Mouse (Mus musculus) G1E (cell line): ENCODE data around the gene Endod1. TPM values are rescaled to one million over a fixed set of nuclear protein-coding genes. Genes with fewer than 3 reads are reported as not detected.

Experiments used
- ATAC-seq: 2 replicates; pipeline ENCODE4 v1.8.0; 2016; ENCODE audit warnings: mild to moderate bottlenecking; ENCODE audit not compliant: insufficient number of reproducible peaks, poor library complexity, low FRiP score, severe bottlenecking; ENCODE audit errors: extremely low read depth
- DNase-seq: peaks from one replicate; pipeline ENCODE4 v3.0.0; 2012; ENCODE audit warnings: low spot score
- H3K27me3 ChIP-seq: 2 replicates; pipeline ENCODE4 v1.6.1; 2012; ENCODE audit warnings: mild to moderate bottlenecking, low read length, inconsistent platforms; ENCODE audit not compliant: insufficient read depth
- H3K36me3 ChIP-seq: replicated peaks from 2 replicates; pipeline ENCODE3; 2012; ENCODE audit warnings: mild to moderate bottlenecking, inconsistent platforms
- H3K4me1 ChIP-seq: 2 replicates; pipeline ENCODE4 v1.6.1; 2012; ENCODE audit warnings: low read depth, low read length, inconsistent platforms, mixed read lengths; ENCODE audit not compliant: insufficient read depth
- H3K4me3 ChIP-seq: 2 replicates; pipeline ENCODE4 v1.5.1; 2012; ENCODE audit warnings: low read depth, mild to moderate bottlenecking, inconsistent platforms, low read length, moderate library complexity, mixed read lengths
- H3K9me3 ChIP-seq: replicated peaks from 2 replicates; pipeline ENCODE4 v1.6.1; 2012; ENCODE audit warnings: inconsistent platforms
- CTCF ChIP-seq: IDR thresholded peaks from 2 replicates; pipeline ENCODE4 v1.5.1; 2012; ENCODE audit warnings: low read depth, low read length, inconsistent platforms, mixed read lengths
- GATA1 ChIP-seq: IDR thresholded peaks from 2 replicates; pipeline ENCODE4 v1.6.1; 2012; ENCODE audit warnings: borderline replicate concordance, low read length, inconsistent platforms, mixed read lengths
- GATA2 ChIP-seq: IDR thresholded peaks from 2 replicates; pipeline ENCODE4 v1.6.1; 2012; ENCODE audit warnings: low read depth, low read length, inconsistent platforms, borderline replicate concordance
- POLR2AphosphoS5 ChIP-seq: IDR thresholded peaks from 2 replicates; pipeline ENCODE4 v1.6.1; 2012; ENCODE audit warnings: low read depth, low read length, inconsistent platforms; ENCODE audit not compliant: insufficient replicate concordance
- TAL1 ChIP-seq: conservative IDR thresholded peaks from 2 replicates; pipeline ENCODE4 v1.6.1; 2012; ENCODE audit warnings: low read depth, low read length, inconsistent platforms, mixed read lengths
- polyA plus RNA-seq: library from polyadenylated mRNA; stranded (reverse); fragments of >175 nt; gene quantifications from 2 replicates; pipeline ENCODE4 v1.2.3, GENCODE M21; 2012
- total RNA-seq, 2 experiments: library from RNA; stranded (forward) in 1 of 2; stranded (reverse) in 1 of 2; fragments of 200-1000 nt in 1 of 2; fragments of >200 nt in 1 of 2; fragmentation: Nextera tagmentation in 1 of 2; gene quantifications; 2 replicates each; pipeline ENCODE4 v1.2.3; 2014 to 2017

Endod1 gene
- total and polyA plus RNA-seq, 3 experiments = 5.1 to 26.7 (median 7.5) TPM

- no peak overlapping the region for H3K4me3 ChIP-seq
- H3K4me1 ChIP-seq = no peaks in the 10 kb centered on the region; the same call in 1 of the 2 replicates
- H3K9me3 ChIP-seq = no peaks in the 10 kb centered on the region
- peaks cover 23% of the 10 kb centered on the region for H3K27me3 ChIP-seq
- no peaks in the 10 kb centered on the region for H3K36me3 ChIP-seq
- ATAC-seq (no peak), DNase-seq (no peak)
- TF ChIP-seq CTCF (no peak), POLR2AphosphoS5 (no peak), GATA2 (no peak), TAL1 (no peak), GATA1 (no peak)
These were observed 42.6 kb downstream of the Endod1 start for GRCm38 (mm10) chr9:14338701-14339100.

DNA sequence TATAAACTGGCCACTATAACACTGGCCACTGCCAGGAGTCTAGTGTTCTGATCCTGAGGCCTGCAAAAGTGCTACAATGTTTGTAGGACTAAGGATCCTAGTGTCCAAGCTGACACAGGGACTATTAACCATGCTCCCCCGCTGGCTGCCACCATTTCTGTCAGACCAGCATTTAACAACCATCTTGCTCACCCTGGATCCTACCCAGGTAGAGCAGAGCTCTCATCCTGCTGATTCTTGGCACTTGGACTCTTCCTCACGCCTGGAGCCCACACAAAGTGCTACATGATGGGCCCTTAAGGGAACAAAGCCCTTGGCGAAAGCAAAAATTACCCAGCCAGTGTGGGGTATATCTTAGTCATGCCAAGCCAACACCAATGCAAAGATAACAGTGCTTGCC, 44.4 kb downstream of the Endod1 start:
- H3K27me3 ChIP-seq = peaks cover 12% of the 10 kb centered on the region
- H3K4me1 ChIP-seq = no peaks in the 10 kb centered on the region
- no peaks in the 10 kb centered on the region for H3K9me3 ChIP-seq
- no peak for ATAC-seq
- no peak for TF ChIP-seq CTCF
- TF ChIP-seq GATA1 = no peak
- TF ChIP-seq TAL1 = no peak
- TF ChIP-seq POLR2AphosphoS5 = no peak
- no peak for TF ChIP-seq GATA2
- H3K4me3 ChIP-seq = no peak overlapping the region
- no peaks in the 10 kb centered on the region for H3K36me3 ChIP-seq
- DNase-seq = no peak

- no peaks in the 10 kb centered on the region for H3K36me3 ChIP-seq
- no peaks in the 10 kb centered on the region for H3K9me3 ChIP-seq
- DNase-seq (no peak), ATAC-seq (no peak)
- no peak for TF ChIP-seq GATA2
- TF ChIP-seq GATA1 = no peak
- TF ChIP-seq CTCF = no peak
- TF ChIP-seq POLR2AphosphoS5 = no peak
- TF ChIP-seq TAL1 = no peak
- peaks cover 12% of the 10 kb centered on the region for H3K27me3 ChIP-seq
- H3K4me3 ChIP-seq = no peak overlapping the region
- H3K4me1 ChIP-seq = no peaks in the 10 kb centered on the region
These were observed 45.5 kb downstream of the Endod1 start for GRCm38 (mm10) chr9:14335829-14336228.

GRCm38 (mm10) chr9:14316618-14317017, 64.7 kb downstream of the Endod1 start:
- H3K9me3 ChIP-seq = no peaks in the 10 kb centered on the region
- ATAC-seq (no peak), DNase-seq (no peak)
- no peak overlapping the region for H3K4me3 ChIP-seq
- H3K4me1 ChIP-seq = no peaks in the 10 kb centered on the region
- H3K36me3 ChIP-seq = no peaks in the 10 kb centered on the region
- TF ChIP-seq GATA2 = no peak
- TF ChIP-seq GATA1 = no peak
- TF ChIP-seq POLR2AphosphoS5 = no peak
- no peak for TF ChIP-seq CTCF
- no peak for TF ChIP-seq TAL1
- peaks cover 14% of the 10 kb centered on the region; the same call in 1 of the 2 replicates for H3K27me3 ChIP-seq

- Histone ChIP-seq H3K4me3 (no peak overlapping the region), H3K27me3 (peaks cover 14% of the 10 kb centered on the region; the same call in 1 of the 2 replicates), H3K36me3 (no peaks in the 10 kb centered on the region), H3K9me3 (no peaks in the 10 kb centered on the region), H3K4me1 (no peaks in the 10 kb centered on the region)
- TF ChIP-seq CTCF (no peak), TAL1 (no peak), GATA2 (no peak), POLR2AphosphoS5 (no peak), GATA1 (no peak)
- DNase-seq (no peak), ATAC-seq (no peak)
These were observed 66.8 kb downstream of the Endod1 start for GRCm38 (mm10) chr9:14314477-14314876.

- no peaks in the 10 kb centered on the region for H3K4me1 ChIP-seq
- peaks cover 14% of the 10 kb centered on the region; the same call in 1 of the 2 replicates for H3K27me3 ChIP-seq
- no peak for ATAC-seq
- no peaks in the 10 kb centered on the region for H3K9me3 ChIP-seq
- no peak for DNase-seq
- no peak overlapping the region for H3K4me3 ChIP-seq
- H3K36me3 ChIP-seq = no peaks in the 10 kb centered on the region
- TF ChIP-seq GATA1 (no peak), TAL1 (no peak), POLR2AphosphoS5 (no peak), CTCF (no peak), GATA2 (no peak)
These were observed 67.3 kb downstream of the Endod1 start for GRCm38 (mm10) chr9:14313968-14314367.

GRCm38 (mm10) chr9:14307341-14307740, 74.0 kb downstream of the Endod1 start:
- DNase-seq (no peak), ATAC-seq (no peak)
- Histone ChIP-seq H3K9me3 (no peaks in the 10 kb centered on the region), H3K36me3 (no peaks in the 10 kb centered on the region), H3K27me3 (no peaks in the 10 kb centered on the region), H3K4me1 (no peaks in the 10 kb centered on the region), H3K4me3 (no peak overlapping the region)
- no peak for TF ChIP-seq TAL1
- TF ChIP-seq GATA2 = no peak
- no peak for TF ChIP-seq POLR2AphosphoS5
- no peak for TF ChIP-seq GATA1
- no peak for TF ChIP-seq CTCF
